Mouse (Mus musculus) E14TG2a.4 (cell line): Measurements from ENCODE around the gene Anln.

ENCODE experiments used
- CTCF ChIP-seq: conservative IDR thresholded peaks from 2 replicates; pipeline ENCODE4 v1.5.1; 2014; ENCODE audit warnings: low read length
- POU5F1 ChIP-seq: IDR thresholded peaks from 2 replicates; pipeline ENCODE4 v1.6.1; 2014; ENCODE audit warnings: low read length, borderline replicate concordance

GRCm38 (mm10) chr9:22390390-22390789 lies 1.4 kb upstream of the Anln start:
- TF ChIP-seq CTCF (no peak), POU5F1 (no peak)
